12 mouse cellular contexts compared by ENCODE assay signal in the genomic region with DNA sequence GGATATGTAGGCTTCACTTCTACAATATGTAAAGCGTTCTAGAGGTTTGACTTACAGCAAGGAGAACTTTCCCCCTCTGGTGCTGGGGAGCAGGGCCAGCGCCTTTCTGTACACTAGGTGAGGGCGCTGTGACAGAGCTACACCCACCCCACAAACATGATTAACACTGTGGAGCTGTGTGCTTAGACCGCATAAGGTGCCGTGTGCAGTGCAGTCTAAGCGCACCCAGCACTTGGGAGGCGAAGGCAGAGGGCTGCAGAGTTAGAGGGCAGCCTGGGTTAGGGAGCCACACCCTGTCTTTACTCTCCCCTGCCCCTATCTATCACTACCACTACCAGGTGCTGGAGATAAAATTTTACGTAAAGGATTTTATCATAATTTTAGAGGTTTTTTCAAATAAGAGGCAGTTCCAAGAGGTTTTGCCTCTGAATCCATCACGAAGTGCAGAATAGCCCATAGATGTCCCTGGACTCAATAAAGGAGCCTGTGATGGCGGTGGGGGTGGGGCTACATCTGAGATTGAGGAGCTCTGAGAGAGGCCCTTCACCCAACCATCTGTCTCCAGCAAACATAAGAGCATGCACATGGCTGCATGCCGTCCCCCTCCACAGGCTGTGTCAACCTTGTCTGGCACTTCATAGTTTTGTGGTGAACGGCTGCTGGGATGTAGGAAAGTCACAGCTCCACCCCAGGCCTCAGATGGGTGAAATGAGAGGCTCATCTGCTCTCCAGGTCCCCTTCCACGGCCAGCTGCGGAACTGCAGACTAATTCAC.
DNase-seq lines count a peak whose midpoint lies in the region; ATAC-seq and TF ChIP-seq lines count a peak whose summit lies in the region.
"Had no signal": no experiment of that assay in that cellular context is flagged by ENCODE, and none has a peak within 500 bp of the region (broad histone marks: within the 10 kb centered on the region; RNA-seq: fewer than 3 reads in every experiment).

No protein-coding gene starts in this region.

- H3K9me3 ChIP-seq in lung, embryonic 14.5 days (ENCODE audit: low read depth, low read length), result no peaks in the 10 kb centered on the region
- H3K9me3 ChIP-seq in forebrain, embryonic 12.5 days, result no peaks in the 10 kb centered on the region
- H3K9me3 ChIP-seq in hindbrain, postnatal 0 days (ENCODE audit: low read length), result no peaks in the 10 kb centered on the region
- H3K9me3 ChIP-seq: limb, embryonic 13.5 days had no signal

- H3K4me2 ChIP-seq in lung, embryonic 14.5 days, result no peak overlapping the region
- H3K4me2 ChIP-seq in forebrain, embryonic 12.5 days, result no peak overlapping the region
- H3K4me2 ChIP-seq in hindbrain, postnatal 0 days (ENCODE audit: low read depth, low read length), result no peak overlapping the region
- H3K4me2 ChIP-seq: limb, embryonic 13.5 days had no signal

- no peak for TF ChIP-seq CTCF in lung, embryonic 14.5 days (IDR thresholded peaks at IDR 0.05; ENCODE audit: low read depth)
- TF ChIP-seq CTCF in lung, adult 2 months (IDR thresholded peaks at IDR 0.05; ENCODE audit: insufficient read depth, low read length), result no peak
- no peak for TF ChIP-seq CTCF in hindbrain, postnatal 0 days (IDR thresholded peaks at IDR 0.05; ENCODE audit: low read depth)

- no peaks in the 10 kb centered on the region for H3K4me1 ChIP-seq in lung, embryonic 14.5 days (ENCODE audit: insufficient read depth)
- no peaks in the 10 kb centered on the region for H3K4me1 ChIP-seq in lung, adult 2 months (ENCODE audit: control insufficient read depth, insufficient read depth, low read length)
- peaks cover 3% of the 10 kb centered on the region; the same call in 1 of the 2 replicates for H3K4me1 ChIP-seq in forebrain, embryonic 12.5 days
- no peaks in the 10 kb centered on the region for H3K4me1 ChIP-seq in hindbrain, postnatal 0 days (ENCODE audit: insufficient read depth, low read length)

- H3K9ac ChIP-seq in lung, embryonic 14.5 days, result no peak overlapping the region
- no peak overlapping the region for H3K9ac ChIP-seq in forebrain, embryonic 12.5 days
- H3K9ac ChIP-seq in hindbrain, postnatal 0 days (replicated peaks; ENCODE audit: low read length), result no peak overlapping the region
- H3K9ac ChIP-seq: limb, embryonic 13.5 days had no signal

- H3K27ac ChIP-seq in lung, embryonic 14.5 days (ENCODE audit: low read depth), result no peak overlapping the region
- H3K27ac ChIP-seq in forebrain, embryonic 12.5 days, result peak overlapping the region; percentile 77; the same call in 1 of the 2 replicates
- H3K27ac ChIP-seq in hindbrain, postnatal 0 days, result no peak overlapping the region
- H3K27ac ChIP-seq: limb, embryonic 13.5 days had no signal

- peak; percentile 45 to 64 for DNase-seq in cerebellum, postnatal 14 days
- no peak for DNase-seq in cerebellum, postnatal 25 days
- peak; percentile 16 for DNase-seq in lung, embryonic 14.5 days
- no peak for DNase-seq in lung, adult 2 months
- peak; percentile 43 for DNase-seq in hindbrain, postnatal 0 days (ENCODE audit: low spot score)
- no peak for DNase-seq in T-cell, adult 2 months (ENCODE audit: low spot score)
- no peak for DNase-seq in spleen, postnatal 36 days (ENCODE audit: low spot score in 2 of 2)
- DNase-seq: heart, adult 18-20 months; layer of hippocampus, adult 9-11 months; thymus, adult 18-20 months had no signal

- H3K36me3 ChIP-seq in lung, embryonic 14.5 days (ENCODE audit: insufficient read depth), result peaks cover 28% of the 10 kb centered on the region
- peaks cover 45% of the 10 kb centered on the region for H3K36me3 ChIP-seq in forebrain, embryonic 12.5 days (replicated peaks)
- no peaks in the 10 kb centered on the region for H3K36me3 ChIP-seq in hindbrain, postnatal 0 days (ENCODE audit: insufficient read depth, low read length)

- no peaks in the 10 kb centered on the region for H3K27me3 ChIP-seq in lung, embryonic 14.5 days (ENCODE audit: insufficient read depth, low read length)
- no peaks in the 10 kb centered on the region for H3K27me3 ChIP-seq in forebrain, embryonic 12.5 days
- no peaks in the 10 kb centered on the region for H3K27me3 ChIP-seq in hindbrain, postnatal 0 days (ENCODE audit: insufficient read depth, low read length)
- H3K27me3 ChIP-seq: limb, embryonic 13.5 days had no signal

- no peak for TF ChIP-seq POLR2A in lung, adult 2 months (IDR thresholded peaks at IDR 0.05; ENCODE audit: borderline replicate concordance, extremely low read depth, low read depth, low read length)

- WGBS in lung, embryonic 14.5 days, result 55% methylated on average over 14 of the region's 14 CpGs
- WGBS in lung, adult 2 months, result 69% methylated on average over 14 of the region's 14 CpGs
- WGBS in forebrain, embryonic 12.5 days, result 82% methylated on average over 14 of the region's 14 CpGs
- 76% methylated on average over 14 of the region's 14 CpGs for WGBS in hindbrain, postnatal 0 days

- H3K4me3 ChIP-seq in lung, embryonic 14.5 days (ENCODE audit: low read depth, low read length), result no peak overlapping the region
- no peak overlapping the region for H3K4me3 ChIP-seq in lung, adult 2 months (replicated peaks; ENCODE audit: extremely low read depth, low read depth, low read length)
- no peak overlapping the region for H3K4me3 ChIP-seq in forebrain, embryonic 12.5 days (replicated peaks)
- H3K4me3 ChIP-seq in hindbrain, postnatal 0 days (ENCODE audit: low read length), result no peak overlapping the region
- H3K4me3 ChIP-seq: limb, embryonic 13.5 days had no signal

- ATAC-seq in lung, embryonic 14.5 days (ENCODE audit: insufficient read depth), result peak; percentile 50; the same call in 1 of the 2 replicates
- peak; percentile 75; the same call in 1 of the 2 replicates for ATAC-seq in forebrain, embryonic 12.5 days (ENCODE audit: low FRiP score)
- ATAC-seq in hindbrain, postnatal 0 days, result peak; percentile 65

Comparison
In these comparisons a context has a peak if more than half of its experiments do, and no peak if none do; other contexts are left out.
1. DNase-seq: peak in cerebellum, postnatal 14 days (2 of 2), lung, embryonic 14.5 days (single experiment) and hindbrain, postnatal 0 days (single experiment); none in cerebellum, postnatal 25 days (0 of 2), lung, adult 2 months (single experiment), T-cell, adult 2 months (single experiment) and spleen, postnatal 36 days (0 of 2).
2. Peak in every context shown above with its lines, with median percentiles within 50 percentile points of each other: ATAC-seq.